Mouse (Mus musculus) liver, adult 10 weeks (tissue): ENCODE data around the gene Rab39. TPM values are rescaled to one million over a fixed set of nuclear protein-coding genes. Genes with fewer than 3 reads are reported as not detected.

Experiments
- polyA plus RNA-seq: library from polyadenylated mRNA; stranded (reverse); fragments of 350-450 nt; fragmentation: Illumina TruSeq; extraction: RNeasy Lipid Tissue Mini Kit (QIAGEN cat#74804); gene quantifications from one replicate; pipeline ENCODE4 v1.2.3, GENCODE M21; 2014; ENCODE audit warnings: low read depth, low replicate concordance

The Rab39 gene
- 0.82 TPM for polyA plus RNA-seq

DNA sequence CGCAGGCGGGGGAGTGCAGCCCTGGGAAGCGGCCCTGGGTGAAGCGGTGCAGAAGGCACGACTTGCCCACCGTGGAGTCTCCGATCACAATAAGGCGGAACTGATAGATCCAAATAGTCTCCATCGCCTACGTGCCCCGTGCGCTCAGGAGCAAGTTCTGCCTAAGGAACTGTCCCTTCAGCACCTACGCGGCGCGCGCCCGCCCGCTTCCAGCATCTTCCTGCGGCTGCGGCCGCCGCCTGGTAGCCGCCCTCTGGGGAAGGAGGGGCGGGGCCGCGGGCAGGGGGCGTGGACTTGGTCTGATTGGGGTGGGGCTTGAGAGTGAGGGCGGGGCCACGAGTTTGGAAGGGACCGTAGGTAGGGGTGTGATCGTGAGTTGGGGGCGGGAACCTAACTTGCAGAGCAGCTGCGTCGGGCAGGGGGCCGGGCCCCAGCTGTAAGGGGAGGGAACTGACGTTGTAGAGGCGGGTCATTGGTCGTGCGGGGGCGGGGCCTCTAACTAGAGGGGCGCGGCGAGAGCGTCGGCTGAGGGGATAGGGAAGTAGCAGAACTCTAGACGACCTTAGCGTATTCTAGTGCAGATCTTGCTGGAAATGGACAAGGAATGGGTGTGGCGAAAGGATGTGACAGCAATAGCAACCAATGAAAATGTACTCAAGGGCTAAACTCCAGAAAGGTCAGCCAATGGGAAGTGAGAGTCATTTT is at the start of gene Rab39:
Rab39 (minus strand) TSS at position 241 of the 705 bp plus-strand sequence.

DNA sequence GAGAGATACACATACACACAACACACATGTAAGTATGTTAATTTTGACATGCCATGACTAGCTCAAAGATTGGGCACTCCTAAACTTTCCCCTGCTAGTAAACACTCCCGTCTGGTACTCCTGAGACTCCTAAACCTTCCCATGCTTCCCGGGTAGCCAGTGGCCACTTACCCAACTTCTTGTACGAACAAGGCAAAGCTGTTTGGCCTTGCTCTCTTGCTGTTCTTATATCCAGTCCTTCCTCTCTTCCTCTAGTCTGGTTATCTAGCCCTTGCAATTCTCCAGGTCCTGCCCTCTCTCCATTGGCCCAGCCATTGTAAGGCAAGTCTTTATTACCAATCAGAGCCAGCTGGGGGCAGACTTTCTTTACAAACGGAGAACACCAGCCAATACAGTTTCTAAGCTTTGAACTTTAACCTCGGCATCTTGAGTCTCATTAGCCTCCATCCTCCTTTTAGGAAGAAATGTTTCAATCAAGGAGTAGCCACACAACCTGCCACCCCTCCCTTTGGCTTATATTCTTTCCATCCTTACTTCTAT is 36.3 kb downstream of the Rab39 start, which contains the start of gene Cul5:
Cul5 (minus strand) TSS at position 335 of the 540 bp plus-strand sequence.

Other genes with a start within 250 kb of the Rab39 start
- 2.9 TPM for gene Atm, start 169.5 kb downstream of the Rab39 start, polyA plus RNA-seq
- 5.2 TPM for gene Npat, start 169.2 kb downstream of the Rab39 start, polyA plus RNA-seq
- gene Acat1, start 95.8 kb downstream of the Rab39 start, polyA plus RNA-seq = 272 TPM
- gene Cul5, start 36.2 kb downstream of the Rab39 start, polyA plus RNA-seq = 26.4 TPM
- not detected for gene Slc35f2, start 65.3 kb upstream of the Rab39 start, polyA plus RNA-seq
- gene Sln, start 143.9 kb upstream of the Rab39 start, polyA plus RNA-seq = not detected